Mouse (Mus musculus): ENCODE data around the gene Nrf1. TPM values are rescaled to one million over a fixed set of nuclear protein-coding genes. Genes with fewer than 3 reads are reported as not detected.

Nrf1 gene
- polyA plus RNA-seq, 1 experiment: 33.1 TPM

DNA sequence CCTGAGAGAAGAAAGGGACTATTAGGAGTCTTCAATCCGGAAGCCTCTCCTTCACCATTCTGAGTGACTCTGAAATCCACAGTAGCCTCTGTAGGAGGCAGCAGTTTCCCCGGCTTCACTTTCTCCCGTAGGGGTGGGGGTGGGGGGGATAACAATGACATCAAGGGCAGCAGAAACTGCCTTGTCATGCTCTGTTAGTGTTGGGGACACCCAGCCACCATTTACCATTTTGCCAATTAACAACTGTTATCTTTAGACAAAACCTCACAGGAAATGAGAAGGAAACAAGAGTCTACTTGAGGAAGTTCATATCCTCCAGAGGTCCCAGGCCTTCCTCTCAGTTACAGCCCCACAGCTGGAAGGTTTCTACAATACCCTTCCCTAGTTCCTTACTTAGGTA is 87.8 kb downstream of the Nrf1 start:
- TF ChIP-seq CTCF (IDR thresholded peaks at IDR 0.05; ENCODE audit: borderline replicate concordance, insufficient read depth, low read length) (no peak), POLR2A (IDR thresholded peaks at IDR 0.05; ENCODE audit: low read depth, low read length) (no peak)
- H3K4me1 ChIP-seq (ENCODE audit: control insufficient read depth, insufficient read depth, low read length): no peaks in the 10 kb centered on the region
- no peak overlapping the region for H3K27ac ChIP-seq (ENCODE audit: insufficient read depth, low read length)
- H3K4me3 ChIP-seq (ENCODE audit: insufficient read depth, low read length): no peak overlapping the region

DNA sequence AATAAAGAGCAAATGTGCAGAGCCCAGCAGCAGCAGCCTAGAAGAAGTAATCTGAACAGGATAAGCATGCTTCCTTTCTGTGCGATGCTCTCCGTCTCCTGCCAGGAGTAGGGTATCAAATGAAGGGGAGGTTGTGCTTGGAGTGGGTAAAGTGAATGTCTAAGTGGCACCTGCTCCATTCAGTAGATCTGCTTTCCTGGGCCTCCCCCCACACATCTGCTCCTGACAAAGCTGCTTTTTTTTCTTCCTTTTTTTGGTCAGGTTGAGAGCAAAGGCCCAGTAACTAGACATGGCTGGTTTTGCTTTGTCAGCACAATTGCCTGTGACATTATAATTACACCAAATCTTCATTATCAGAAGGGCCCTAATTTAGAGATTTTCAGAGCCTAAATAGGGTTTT is 89.4 kb downstream of the Nrf1 start:
- H3K4me1 ChIP-seq (ENCODE audit: control insufficient read depth, insufficient read depth, low read length): no peaks in the 10 kb centered on the region
- TF ChIP-seq CTCF (IDR thresholded peaks at IDR 0.05; ENCODE audit: borderline replicate concordance, insufficient read depth, low read length) (no peak), POLR2A (IDR thresholded peaks at IDR 0.05; ENCODE audit: low read depth, low read length) (no peak)
- H3K4me3 ChIP-seq (ENCODE audit: insufficient read depth, low read length): no peak overlapping the region
- no peak overlapping the region for H3K27ac ChIP-seq (ENCODE audit: insufficient read depth, low read length)

DNA sequence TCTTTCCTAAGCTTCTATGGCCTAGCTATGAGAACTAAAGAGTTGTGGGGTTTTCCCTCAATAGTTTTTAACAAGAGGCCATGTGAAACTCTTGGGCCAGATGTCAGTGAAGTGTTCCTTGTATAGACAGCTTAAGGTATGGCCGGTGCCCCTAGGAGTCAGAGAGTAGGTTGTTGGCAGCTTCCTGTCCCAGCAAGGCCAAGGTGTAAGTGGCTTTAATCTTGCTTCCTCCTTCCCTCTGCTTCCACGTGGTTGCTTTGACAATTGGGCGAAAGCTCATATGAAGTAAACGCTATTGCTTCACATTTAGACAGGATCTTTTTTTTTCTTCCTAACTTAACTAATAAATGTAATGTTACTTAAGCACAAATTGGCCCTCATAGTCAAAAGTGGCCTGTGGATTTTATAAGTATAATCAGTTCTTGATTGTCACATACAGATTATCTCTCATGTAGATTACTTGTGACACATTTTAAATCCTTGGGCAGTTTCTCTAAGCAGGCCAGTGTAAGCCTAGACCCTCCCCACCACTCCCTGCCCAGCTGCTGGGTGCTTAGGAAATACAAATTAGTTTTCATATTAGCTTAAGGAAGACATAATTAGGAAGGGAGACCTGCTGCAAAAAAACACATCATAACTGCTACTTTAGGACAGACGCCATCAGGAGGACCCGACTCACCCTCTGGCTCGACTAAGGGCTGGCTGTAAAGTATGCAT is 91.7 kb downstream of the Nrf1 start:
- Histone ChIP-seq H3K27ac (ENCODE audit: insufficient read depth, low read length) (no peak overlapping the region), H3K4me3 (ENCODE audit: insufficient read depth, low read length) (no peak overlapping the region), H3K4me1 (ENCODE audit: control insufficient read depth, insufficient read depth, low read length) (no peaks in the 10 kb centered on the region)
- TF ChIP-seq CTCF (IDR thresholded peaks at IDR 0.05; ENCODE audit: borderline replicate concordance, insufficient read depth, low read length): no peak
- TF ChIP-seq POLR2A (IDR thresholded peaks at IDR 0.05; ENCODE audit: low read depth, low read length): no peak

DNA sequence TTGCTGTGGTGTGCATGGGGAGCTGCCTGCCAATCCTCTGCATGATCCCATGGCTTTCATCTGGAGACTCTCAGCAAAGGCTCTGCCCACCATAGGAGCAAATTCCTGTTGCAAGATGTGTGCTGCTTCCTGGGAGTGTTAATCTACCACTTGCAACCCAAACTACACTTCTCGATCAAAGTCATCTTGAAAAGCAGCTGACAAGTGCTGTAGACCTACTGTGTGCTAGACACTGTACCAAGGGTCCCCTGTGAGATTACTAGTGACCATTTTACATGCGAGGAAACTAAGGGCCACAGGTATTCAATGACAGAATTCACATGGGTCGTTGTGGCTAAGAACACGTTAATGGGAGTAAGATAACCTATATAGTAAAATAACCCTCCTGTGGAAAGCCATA is 95.5 kb downstream of the Nrf1 start:
- H3K4me1 ChIP-seq (ENCODE audit: control insufficient read depth, insufficient read depth, low read length): no peaks in the 10 kb centered on the region
- TF ChIP-seq CTCF (IDR thresholded peaks at IDR 0.05; ENCODE audit: borderline replicate concordance, insufficient read depth, low read length) (no peak), POLR2A (IDR thresholded peaks at IDR 0.05; ENCODE audit: low read depth, low read length) (no peak)
- no peak overlapping the region for H3K4me3 ChIP-seq (ENCODE audit: insufficient read depth, low read length)
- no peak overlapping the region for H3K27ac ChIP-seq (ENCODE audit: insufficient read depth, low read length)

DNA sequence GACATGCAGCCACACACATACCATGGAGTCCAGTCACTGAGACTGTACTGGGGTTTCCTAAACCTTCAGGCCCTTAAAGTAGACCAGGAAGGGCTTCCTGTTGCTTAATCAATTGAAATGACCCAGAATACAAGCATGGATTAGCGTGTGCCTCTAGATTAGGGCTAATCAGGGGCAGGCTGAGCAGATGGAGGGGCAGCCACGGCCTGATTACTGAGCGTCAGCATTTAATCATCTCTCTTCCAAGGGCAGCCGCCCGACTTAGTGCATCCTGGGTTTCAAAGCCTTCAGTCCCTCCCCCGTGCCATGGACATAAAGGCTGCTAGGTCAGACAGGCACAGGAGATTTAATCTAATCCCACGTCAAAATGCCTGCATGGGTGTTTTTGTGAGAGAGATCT is 99.3 kb downstream of the Nrf1 start:
- H3K4me3 ChIP-seq (ENCODE audit: insufficient read depth, low read length): no peak overlapping the region
- H3K4me1 ChIP-seq (ENCODE audit: control insufficient read depth, insufficient read depth, low read length): no peaks in the 10 kb centered on the region
- H3K27ac ChIP-seq (ENCODE audit: insufficient read depth, low read length): no peak overlapping the region
- no peak for TF ChIP-seq CTCF (IDR thresholded peaks at IDR 0.05; ENCODE audit: borderline replicate concordance, insufficient read depth, low read length)
- no peak for TF ChIP-seq POLR2A (IDR thresholded peaks at IDR 0.05; ENCODE audit: low read depth, low read length)

DNA sequence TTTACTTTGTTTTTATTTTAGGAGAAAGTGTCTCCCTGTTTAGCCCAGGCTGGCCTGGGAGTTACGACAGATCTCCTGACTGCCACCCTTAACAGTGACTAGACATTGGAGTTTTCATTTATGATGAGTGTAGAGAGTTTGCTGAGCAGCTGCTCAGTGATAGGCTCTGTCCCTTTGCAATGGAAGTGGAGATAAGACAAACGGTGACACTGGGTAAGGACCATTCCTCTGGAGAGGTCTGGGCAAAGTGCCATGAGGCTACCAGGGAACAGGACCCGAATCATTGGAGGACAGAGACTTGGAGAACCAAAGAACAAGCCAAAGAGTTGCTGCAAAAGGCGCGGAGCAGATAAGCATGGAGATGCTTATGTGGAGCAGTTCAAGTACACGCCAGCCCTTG is 100.0 kb downstream of the Nrf1 start:
- no peaks in the 10 kb centered on the region for H3K4me1 ChIP-seq (ENCODE audit: control insufficient read depth, insufficient read depth, low read length)
- H3K27ac ChIP-seq (ENCODE audit: insufficient read depth, low read length): no peak overlapping the region
- H3K4me3 ChIP-seq (ENCODE audit: insufficient read depth, low read length): no peak overlapping the region
- TF ChIP-seq POLR2A (IDR thresholded peaks at IDR 0.05; ENCODE audit: low read depth, low read length): no peak
- no peak for TF ChIP-seq CTCF (IDR thresholded peaks at IDR 0.05; ENCODE audit: borderline replicate concordance, insufficient read depth, low read length)

DNA sequence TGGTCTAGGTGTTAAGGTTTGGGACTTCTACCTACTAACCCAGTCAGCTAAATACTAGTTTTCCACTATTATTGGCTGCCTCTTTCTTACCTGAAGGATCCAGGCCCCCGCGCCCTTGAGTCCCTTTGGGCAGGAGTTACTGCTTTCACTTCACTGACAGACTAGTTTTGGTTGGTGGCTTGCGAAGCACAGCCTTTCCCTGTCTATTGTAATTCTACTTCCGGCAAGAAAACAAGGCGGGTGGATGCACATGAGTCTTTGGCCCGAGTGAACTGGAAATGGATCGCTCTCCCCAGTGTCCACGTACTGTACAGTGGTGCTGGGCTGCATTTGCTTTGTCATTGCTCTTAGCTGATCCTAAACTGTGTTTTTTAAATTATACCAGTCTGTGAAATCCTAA is 102.7 kb downstream of the Nrf1 start:
- Histone ChIP-seq H3K27ac (ENCODE audit: insufficient read depth, low read length) (no peak overlapping the region), H3K4me1 (ENCODE audit: control insufficient read depth, insufficient read depth, low read length) (no peaks in the 10 kb centered on the region), H3K4me3 (ENCODE audit: insufficient read depth, low read length) (no peak overlapping the region)
- TF ChIP-seq POLR2A (IDR thresholded peaks at IDR 0.05; ENCODE audit: low read depth, low read length) (no peak), CTCF (IDR thresholded peaks at IDR 0.05; ENCODE audit: borderline replicate concordance, insufficient read depth, low read length) (no peak)

DNA sequence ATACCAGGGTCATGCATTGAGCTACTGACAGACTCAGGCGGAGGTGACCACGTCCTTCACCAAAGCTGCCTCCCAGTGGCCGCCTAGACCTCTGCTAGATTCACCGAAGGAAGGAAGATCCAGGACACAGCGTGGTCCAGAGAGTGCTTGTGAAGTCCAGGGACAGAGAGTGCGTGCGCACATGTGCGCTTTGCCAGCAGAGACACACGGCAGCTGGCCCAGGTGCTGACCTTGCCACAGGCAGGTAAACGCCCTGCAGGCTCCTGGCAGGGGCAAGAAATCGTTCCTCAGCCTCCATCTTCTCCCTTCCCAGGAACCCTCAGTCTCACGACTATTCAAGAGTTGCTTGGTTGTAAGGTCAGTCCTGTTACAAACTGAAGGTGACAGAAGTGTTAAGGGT is 104.4 kb downstream of the Nrf1 start:
- H3K4me1 ChIP-seq (ENCODE audit: control insufficient read depth, insufficient read depth, low read length): no peaks in the 10 kb centered on the region
- TF ChIP-seq POLR2A (IDR thresholded peaks at IDR 0.05; ENCODE audit: low read depth, low read length): no peak
- no peak for TF ChIP-seq CTCF (IDR thresholded peaks at IDR 0.05; ENCODE audit: borderline replicate concordance, insufficient read depth, low read length)
- no peak overlapping the region for H3K27ac ChIP-seq (ENCODE audit: insufficient read depth, low read length)
- H3K4me3 ChIP-seq (ENCODE audit: insufficient read depth, low read length): no peak overlapping the region

DNA sequence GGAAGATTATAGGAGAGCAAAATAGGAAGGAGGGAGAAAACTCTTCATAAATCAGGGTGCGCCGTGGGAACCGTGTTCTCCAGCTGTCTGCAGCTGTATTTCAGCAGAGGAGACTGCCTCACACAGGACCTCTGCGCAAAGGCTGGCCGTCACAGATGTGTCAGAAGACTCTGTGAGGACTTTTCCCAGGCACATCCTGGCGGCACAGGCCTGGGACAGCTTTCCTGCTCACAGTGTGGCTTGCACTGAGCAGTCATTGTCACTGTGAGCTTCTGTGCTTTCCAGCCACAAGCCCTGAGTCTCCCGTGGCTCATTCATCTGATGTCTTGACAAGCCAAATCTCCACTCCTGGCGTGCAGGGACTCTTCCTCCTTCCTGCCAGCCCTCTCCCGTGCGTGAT is 104.9 kb downstream of the Nrf1 start:
- TF ChIP-seq CTCF (IDR thresholded peaks at IDR 0.05; ENCODE audit: borderline replicate concordance, insufficient read depth, low read length) (no peak), POLR2A (IDR thresholded peaks at IDR 0.05; ENCODE audit: low read depth, low read length) (no peak)
- Histone ChIP-seq H3K27ac (ENCODE audit: insufficient read depth, low read length) (no peak overlapping the region), H3K4me1 (ENCODE audit: control insufficient read depth, insufficient read depth, low read length) (no peaks in the 10 kb centered on the region), H3K4me3 (ENCODE audit: insufficient read depth, low read length) (no peak overlapping the region)

DNA sequence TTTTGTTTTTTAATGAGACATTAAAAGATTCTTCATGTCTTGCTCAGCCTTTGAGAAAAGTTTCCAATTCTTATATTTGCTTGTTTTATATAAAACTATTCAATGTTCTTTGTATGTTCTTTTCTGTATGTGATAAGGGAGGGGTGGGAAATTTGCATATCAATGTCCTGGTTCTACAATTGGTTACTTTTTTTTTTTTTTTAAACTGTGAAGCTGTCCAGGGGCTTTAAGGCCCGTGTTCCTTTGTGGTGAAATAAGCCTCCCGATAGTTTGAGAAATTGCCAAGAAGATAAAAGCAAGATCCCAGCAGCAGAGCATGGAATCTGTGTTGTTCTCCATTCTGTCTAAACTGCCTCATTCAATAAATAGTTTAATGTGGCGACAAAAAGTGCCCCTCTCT is 105.3 kb downstream of the Nrf1 start:
- no peak for TF ChIP-seq POLR2A (IDR thresholded peaks at IDR 0.05; ENCODE audit: low read depth, low read length)
- no peak for TF ChIP-seq CTCF (IDR thresholded peaks at IDR 0.05; ENCODE audit: borderline replicate concordance, insufficient read depth, low read length)

More for the DNA sequence above, 105.3 kb downstream of the Nrf1 start:
- Histone ChIP-seq H3K4me3 (ENCODE audit: insufficient read depth, low read length) (no peak overlapping the region), H3K4me1 (ENCODE audit: control insufficient read depth, insufficient read depth, low read length) (no peaks in the 10 kb centered on the region), H3K27ac (ENCODE audit: insufficient read depth, low read length) (no peak overlapping the region)

All from embryonic fibroblast, embryonic 13.5 days (primary cell).